Mouse (Mus musculus) midbrain, embryonic 14.5 days (tissue): ENCODE results near the gene Ssbp2. TPM values are rescaled to one million over a fixed set of nuclear protein-coding genes. Genes with fewer than 3 reads are reported as not detected.

Experiments used
- ATAC-seq: fragments of 200-750 bp; cut with Nextera tagmentation; 2 replicates; pipeline ENCODE4 v1.8.0; 2017; ENCODE audit warnings: moderate number of reproducible peaks, moderate library complexity; ENCODE audit not compliant: low FRiP score, low TSS enrichment
- DNase-seq: peaks from one replicate; pipeline ENCODE4 v3.0.0-alpha.2; 2015
- H3K27ac ChIP-seq: fragments of 300-500 bp; sonication (generic); replicated peaks from 2 replicates; pipeline ENCODE4 v1.5.1; 2014; ENCODE audit warnings: mild to moderate bottlenecking, low read depth, low read length, moderate library complexity
- H3K27me3 ChIP-seq: fragments of 300-500 bp; sonication (generic); 2 replicates; pipeline ENCODE4 v1.6.1; 2014; ENCODE audit warnings: low read length, control low read depth, mixed read lengths; ENCODE audit not compliant: control insufficient read depth, insufficient read depth
- H3K36me3 ChIP-seq: fragments of 300-500 bp; sonication (generic); 2 replicates; pipeline ENCODE4 v1.6.1; 2014; ENCODE audit warnings: low read length, control low read depth; ENCODE audit not compliant: control insufficient read depth, insufficient read depth
- H3K4me1 ChIP-seq: fragments of 300-500 bp; sonication (generic); 2 replicates; pipeline ENCODE4 v1.6.1; 2014; ENCODE audit warnings: mild to moderate bottlenecking, antibody characterized with exemption, low read length, control low read depth; ENCODE audit not compliant: control insufficient read depth, insufficient read depth
- H3K4me2 ChIP-seq: fragments of 300-500 bp; sonication (generic); 2 replicates; pipeline ENCODE4 v1.6.1; 2014; ENCODE audit warnings: mild to moderate bottlenecking, low read length, moderate library complexity
- H3K4me3 ChIP-seq: fragments of 300-500 bp; sonication (generic); replicated peaks from 2 replicates; pipeline ENCODE4 v1.5.1; 2014; ENCODE audit warnings: low read depth, low read length
- H3K9ac ChIP-seq: fragments of 300-500 bp; sonication (generic); replicated peaks from 2 replicates; pipeline ENCODE4 v1.6.1; 2014; ENCODE audit warnings: mild to moderate bottlenecking, low read length, moderate library complexity
- H3K9me3 ChIP-seq: fragments of 300-500 bp; sonication (generic); 2 replicates; pipeline ENCODE4 v1.6.1; 2016; ENCODE audit warnings: low read length, control low read depth, mixed read lengths; ENCODE audit not compliant: control insufficient read depth
- WGBS: fragments of 180-500 bp; shearing (Covaris S2); extraction: QIAGEN DNeasy Blood & Tissue Kit; methylation state at CpG from one replicate; pipeline ENCODE4 v1.1.7; 2014; 5-methylcytosine and 5-hydroxymethylcytosine counted together
- polyA plus RNA-seq: library from polyadenylated mRNA; unstranded; fragments of >200 nt; fragmentation: Nextera tagmentation; extraction: Ambion mirVana; gene quantifications from 2 replicates; pipeline ENCODE4 v1.2.1, GENCODE M21; 2014

The Ssbp2 gene
- polyA plus RNA-seq, 1 experiment from 2014 or later, result 283 TPM

- peaks cover 15% of the 10 kb centered on the region for H3K4me1 ChIP-seq
- DNase-seq, result no peak
Measured at GRCm38 (mm10) chr13:91457974-91458373, 2.1 kb upstream of the Ssbp2 start.

GRCm38 (mm10) chr13:91459489-91459888 is 594 bp upstream of the Ssbp2 start:
- H3K9me3 ChIP-seq, result no peaks in the 10 kb centered on the region
- H3K36me3 ChIP-seq, result no peaks in the 10 kb centered on the region
- DNase-seq (no peak), ATAC-seq (no peak)
- H3K4me1 ChIP-seq, result peaks cover 25% of the 10 kb centered on the region
- no peaks in the 10 kb centered on the region for H3K27me3 ChIP-seq
- no peak overlapping the region for H3K9ac ChIP-seq
- peak overlapping the region; percentile 96 for H3K27ac ChIP-seq
- peak overlapping the region; percentile 65; the same call in 1 of the 2 replicates for H3K4me2 ChIP-seq
- H3K4me3 ChIP-seq, result no peak overlapping the region
- 26% methylated on average over 4 of the region's 4 CpGs for WGBS

More at GRCm38 (mm10) chr13:91457974-91458373, 2.1 kb upstream of the Ssbp2 start:
- WGBS, result 85% methylated on average over 4 of the region's 4 CpGs
- no peak for ATAC-seq
- H3K9me3 ChIP-seq, result no peaks in the 10 kb centered on the region
- H3K9ac ChIP-seq, result no peak overlapping the region
- no peak overlapping the region for H3K4me3 ChIP-seq
- H3K4me2 ChIP-seq, result no peak overlapping the region
- no peaks in the 10 kb centered on the region for H3K36me3 ChIP-seq
- no peak overlapping the region for H3K27ac ChIP-seq
- no peaks in the 10 kb centered on the region for H3K27me3 ChIP-seq

- under 1% methylated on average over 63 of the region's 70 CpGs for WGBS
- no peaks in the 10 kb centered on the region for H3K9me3 ChIP-seq
- H3K4me1 ChIP-seq, result peaks cover 27% of the 10 kb centered on the region
- no peaks in the 10 kb centered on the region for H3K27me3 ChIP-seq
- peak overlapping the region; percentile 76 for H3K9ac ChIP-seq
- H3K4me3 ChIP-seq, result peak overlapping the region; percentile 92
- DNase-seq, result peak; percentile 98
- peak overlapping the region; percentile 83 for H3K4me2 ChIP-seq
- no peaks in the 10 kb centered on the region for H3K36me3 ChIP-seq
- H3K27ac ChIP-seq, result peak overlapping the region; percentile 96
- ATAC-seq, result peak; percentile 99
Measured at GRCm38 (mm10) chr13:91460621-91461284, 670 bp downstream of the Ssbp2 start.

- H3K27ac ChIP-seq, result peak overlapping the region; percentile 93
- WGBS, result under 1% methylated on average over 43 of the region's 61 CpGs
- no peaks in the 10 kb centered on the region for H3K27me3 ChIP-seq
- H3K9ac ChIP-seq, result peak overlapping the region; percentile 76
- H3K4me3 ChIP-seq, result peak overlapping the region; percentile 92
- no peaks in the 10 kb centered on the region for H3K36me3 ChIP-seq
- H3K4me2 ChIP-seq, result peak overlapping the region; percentile 83
- peaks cover 27% of the 10 kb centered on the region for H3K4me1 ChIP-seq
- no peaks in the 10 kb centered on the region for H3K9me3 ChIP-seq
- peak; percentile 5 for ATAC-seq
- DNase-seq, result no peak
Measured at GRCm38 (mm10) chr13:91461299-91461698, 1.2 kb downstream of the Ssbp2 start.

- WGBS, result under 1% methylated on average over 66 of the region's 77 CpGs
Measured at GRCm38 (mm10) chr13:91461711-91462351, 1.7 kb downstream of the Ssbp2 start.

GRCm38 (mm10) chr13:91462395-91462794 is 2.3 kb downstream of the Ssbp2 start:
- WGBS, result 1% methylated on average over 2 of the region's 2 CpGs
- H3K27me3 ChIP-seq, result no peaks in the 10 kb centered on the region
- H3K9ac ChIP-seq, result peak overlapping the region; percentile 76
- peaks cover 27% of the 10 kb centered on the region for H3K4me1 ChIP-seq
- DNase-seq (peak; percentile 24), ATAC-seq (no peak)
- H3K27ac ChIP-seq, result peak overlapping the region; percentile 93; the same call in 1 of the 2 replicates
- H3K9me3 ChIP-seq, result no peaks in the 10 kb centered on the region
- H3K4me3 ChIP-seq, result peak overlapping the region; percentile 92
- H3K36me3 ChIP-seq, result no peaks in the 10 kb centered on the region
- peak overlapping the region; percentile 83 for H3K4me2 ChIP-seq

More at GRCm38 (mm10) chr13:91461711-91462351, 1.7 kb downstream of the Ssbp2 start:
- H3K9me3 ChIP-seq, result no peaks in the 10 kb centered on the region
- H3K27me3 ChIP-seq, result no peaks in the 10 kb centered on the region
- peak; percentile 55 for DNase-seq
- ATAC-seq, result no peak
- H3K4me2 ChIP-seq, result peak overlapping the region; percentile 83
- peak overlapping the region; percentile 92 for H3K4me3 ChIP-seq
- peak overlapping the region; percentile 76 for H3K9ac ChIP-seq
- H3K27ac ChIP-seq, result peak overlapping the region; percentile 93
- H3K4me1 ChIP-seq, result peaks cover 27% of the 10 kb centered on the region
- no peaks in the 10 kb centered on the region for H3K36me3 ChIP-seq

GRCm38 (mm10) chr13:91462893-91463481 is 2.9 kb downstream of the Ssbp2 start:
- H3K4me1 ChIP-seq, result peaks cover 27% of the 10 kb centered on the region

GRCm38 (mm10) chr13:91465002-91465715 is 5.1 kb downstream of the Ssbp2 start:
- 89% methylated on average over 8 of the region's 8 CpGs for WGBS
- H3K4me3 ChIP-seq, result no peak overlapping the region
- no peak overlapping the region for H3K4me2 ChIP-seq
- no peak overlapping the region for H3K27ac ChIP-seq
- H3K36me3 ChIP-seq, result no peaks in the 10 kb centered on the region
- H3K27me3 ChIP-seq, result no peaks in the 10 kb centered on the region
- ATAC-seq (no peak), DNase-seq (no peak)
- no peak overlapping the region for H3K9ac ChIP-seq
- H3K9me3 ChIP-seq, result no peaks in the 10 kb centered on the region
- H3K4me1 ChIP-seq, result peaks cover 17% of the 10 kb centered on the region

More at GRCm38 (mm10) chr13:91462893-91463481, 2.9 kb downstream of the Ssbp2 start:
- 16% methylated on average over 9 of the region's 9 CpGs for WGBS
- DNase-seq, result peak; percentile 79
- peak overlapping the region; percentile 92 for H3K4me3 ChIP-seq
- ATAC-seq, result no peak
- no peak overlapping the region for H3K27ac ChIP-seq
- H3K36me3 ChIP-seq, result no peaks in the 10 kb centered on the region
- H3K27me3 ChIP-seq, result no peaks in the 10 kb centered on the region
- no peaks in the 10 kb centered on the region for H3K9me3 ChIP-seq
- peak overlapping the region; percentile 83 for H3K4me2 ChIP-seq
- no peak overlapping the region for H3K9ac ChIP-seq
